Mouse (Mus musculus) midbrain, embryonic 15.5 days (tissue): ENCODE data around the gene Odc1. TPM values are rescaled to one million over a fixed set of nuclear protein-coding genes. Genes with fewer than 3 reads are reported as not detected.
A peak's percentile ranks its signal among the peaks of the same experiment; 100 is the strongest.

Experiments used
- ATAC-seq: fragments of 200-750 bp; cut with Nextera tagmentation; replicated peaks from 2 replicates; pipeline ENCODE4 v1.8.0; 2017; ENCODE audit warnings: moderate TSS enrichment
- H3K27ac ChIP-seq: fragments of 300-500 bp; sonication (generic); 2 replicates; pipeline ENCODE4 v1.5.1; 2015; ENCODE audit warnings: mild to moderate bottlenecking, inconsistent platforms
- H3K27me3 ChIP-seq: fragments of 300-500 bp; sonication (generic); replicated peaks from 2 replicates; pipeline ENCODE4 v1.6.1; 2015; ENCODE audit warnings: inconsistent platforms
- H3K36me3 ChIP-seq: fragments of 300-500 bp; sonication (generic); replicated peaks from 2 replicates; pipeline ENCODE4 v1.6.1; 2015; ENCODE audit warnings: inconsistent platforms
- H3K4me1 ChIP-seq: fragments of 300-500 bp; sonication (generic); 2 replicates; pipeline ENCODE4 v1.6.1; 2015; ENCODE audit warnings: inconsistent platforms
- H3K4me2 ChIP-seq: fragments of 300-500 bp; sonication (generic); 2 replicates; pipeline ENCODE4 v1.6.1; 2015; ENCODE audit warnings: inconsistent platforms, mild to moderate bottlenecking, moderate library complexity
- H3K4me3 ChIP-seq: fragments of 300-500 bp; sonication (generic); 2 replicates; pipeline ENCODE4 v1.5.1; 2015; ENCODE audit warnings: mild to moderate bottlenecking, inconsistent platforms
- H3K9ac ChIP-seq: fragments of 300-500 bp; sonication (generic); 2 replicates; pipeline ENCODE4 v1.6.1; 2015; ENCODE audit warnings: mild to moderate bottlenecking, inconsistent platforms
- H3K9me3 ChIP-seq: fragments of 300-500 bp; sonication (generic); 2 replicates; pipeline ENCODE4 v1.6.1; 2016; ENCODE audit warnings: inconsistent platforms
- WGBS: fragments of 180-500 bp; shearing (Covaris S2); methylation state at CpG from one replicate; pipeline ENCODE4 v1.1.7; 2015; ENCODE audit warnings: mixed read lengths; 5-methylcytosine and 5-hydroxymethylcytosine counted together
- polyA plus RNA-seq: library from polyadenylated mRNA; unstranded; fragments of >200 nt; fragmentation: Nextera tagmentation; extraction: Ambion mirVana; gene quantifications from 2 replicates; pipeline ENCODE4 v1.2.1, GENCODE M21; 2015

The Odc1 gene
- 138 and 148 TPM in 2 replicates for polyA plus RNA-seq

DNA sequence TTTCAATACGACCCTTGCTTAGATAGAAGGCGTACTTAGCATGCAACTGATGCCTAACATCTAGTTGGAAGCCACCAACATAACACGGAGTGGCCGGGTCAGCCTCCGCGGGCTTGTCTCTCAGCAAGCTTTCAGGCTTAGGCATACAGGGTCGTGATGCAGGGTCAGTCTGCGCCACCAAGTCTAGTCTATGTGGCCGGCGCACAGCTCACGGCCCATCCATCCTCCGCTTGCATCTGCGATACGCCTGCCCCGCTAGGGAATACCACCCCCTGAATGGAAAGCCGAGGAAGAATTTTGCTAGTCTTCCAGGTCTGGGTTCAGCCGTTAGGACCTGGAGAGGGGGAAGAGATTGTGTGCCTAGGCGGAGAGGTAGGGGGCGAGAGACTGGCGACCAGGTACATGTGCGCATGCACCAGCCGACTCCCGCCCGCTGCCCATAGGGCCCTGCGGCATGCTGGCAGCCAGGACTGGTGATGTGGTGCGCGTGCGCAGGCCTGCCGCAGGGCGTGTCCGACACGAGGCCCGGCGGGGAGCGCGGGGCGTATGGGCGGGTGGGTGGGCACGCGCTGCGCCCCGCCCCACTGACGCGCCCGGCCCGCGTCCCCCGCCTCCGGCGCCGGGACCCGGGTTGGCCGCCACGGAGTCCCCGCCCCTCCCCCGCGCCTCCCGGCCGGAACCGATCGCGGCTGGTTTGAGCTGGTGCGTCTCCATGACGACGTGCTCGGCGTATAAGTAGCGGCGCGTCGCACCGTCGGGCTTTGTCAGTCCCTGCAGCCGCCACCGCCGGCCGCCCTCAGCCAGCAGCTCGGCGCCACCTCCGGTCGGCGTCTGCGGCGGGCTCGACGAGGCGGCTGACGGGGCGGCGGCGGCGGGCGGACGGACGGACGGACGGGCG, at the start of gene Odc1:
Odc1 (plus strand) TSS at position 586 of the 898 bp plus-strand sequence.
- Histone ChIP-seq H3K4me2 (peak within 1 kb of the TSS; percentile 79), H3K36me3 (peaks cover 10% of the 10 kb centered on the region; the same call in 1 of the 2 replicates), H3K27me3 (no peaks in the 10 kb centered on the region), H3K27ac (peak within 1 kb of the TSS; percentile 91), H3K9me3 (no peaks in the 10 kb centered on the region), H3K9ac (peak within 1 kb of the TSS; percentile 79), H3K4me3 (peak within 1 kb of the TSS; percentile 64), H3K4me1 (peaks cover 25% of the 10 kb centered on the region)
- ATAC-seq: peak; percentile 97
- under 1% methylated on average over 94 of the region's 98 CpGs for WGBS

DNA sequence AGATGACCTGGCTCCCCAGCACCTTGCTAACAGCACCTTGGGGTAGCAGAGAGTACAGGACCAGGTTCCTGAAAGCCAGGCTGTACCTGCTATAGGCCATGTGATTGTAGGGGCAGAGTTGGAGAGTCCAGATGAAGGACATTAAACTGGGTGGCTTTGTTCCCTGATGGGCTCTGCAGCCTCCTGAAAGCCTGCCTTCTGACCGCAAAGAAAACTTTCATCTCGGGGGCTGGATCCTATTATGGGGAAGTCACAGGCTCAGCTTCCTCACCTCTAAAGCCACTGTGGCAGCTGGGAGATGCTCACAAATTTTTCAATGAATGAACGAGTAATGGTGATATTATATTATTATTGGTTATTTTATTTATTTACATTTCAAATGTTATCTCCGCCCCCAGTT, 49.8 kb upstream of the Odc1 start:
- Histone ChIP-seq H3K9ac (no peak overlapping the region), H3K4me2 (no peak overlapping the region), H3K27me3 (no peaks in the 10 kb centered on the region), H3K4me3 (no peak overlapping the region), H3K27ac (no peak overlapping the region), H3K4me1 (peaks cover 7% of the 10 kb centered on the region; the same call in 1 of the 2 replicates), H3K36me3 (no peaks in the 10 kb centered on the region), H3K9me3 (no peaks in the 10 kb centered on the region)
- 61% methylated on average over 4 of the region's 4 CpGs for WGBS
- ATAC-seq: no peak

DNA sequence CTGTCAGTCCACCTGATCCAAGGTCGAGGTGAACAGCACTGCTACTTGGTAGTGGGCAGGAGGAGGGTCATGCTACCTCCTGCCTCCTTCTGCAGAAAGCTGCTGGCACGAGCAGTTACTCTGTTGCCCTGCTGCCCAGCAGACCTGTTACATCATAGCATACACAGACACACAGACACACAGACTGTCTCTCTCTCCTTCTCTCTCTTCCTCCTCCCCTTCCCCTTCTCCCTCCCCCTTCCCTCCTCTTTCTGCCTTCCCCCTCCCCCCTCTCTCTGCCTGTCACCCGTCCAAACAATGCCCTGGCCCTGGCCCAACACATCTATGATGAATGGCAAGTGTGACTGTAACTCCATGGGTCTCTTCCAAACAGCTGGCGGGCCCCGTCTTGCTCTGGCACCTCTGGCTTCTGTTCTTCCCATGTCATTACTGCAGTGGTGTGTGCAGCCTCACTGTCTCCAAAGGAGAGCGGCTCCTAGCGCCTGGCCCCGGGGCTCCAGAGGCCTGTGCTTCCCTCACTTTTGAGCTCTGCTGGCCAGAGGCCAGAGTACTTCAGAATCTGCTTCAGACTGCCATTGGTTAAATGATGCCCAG, 48.6 kb upstream of the Odc1 start:
- no peaks in the 10 kb centered on the region for H3K36me3 ChIP-seq
- H3K27ac ChIP-seq: no peak overlapping the region
- no peaks in the 10 kb centered on the region for H3K9me3 ChIP-seq
- no peaks in the 10 kb centered on the region for H3K27me3 ChIP-seq
- ATAC-seq: peak; percentile 79
- H3K4me2 ChIP-seq: no peak overlapping the region
- peaks cover 7% of the 10 kb centered on the region; the same call in 1 of the 2 replicates for H3K4me1 ChIP-seq
- WGBS: 22% methylated on average over 8 of the region's 8 CpGs
- no peak overlapping the region for H3K9ac ChIP-seq
- no peak overlapping the region for H3K4me3 ChIP-seq

DNA sequence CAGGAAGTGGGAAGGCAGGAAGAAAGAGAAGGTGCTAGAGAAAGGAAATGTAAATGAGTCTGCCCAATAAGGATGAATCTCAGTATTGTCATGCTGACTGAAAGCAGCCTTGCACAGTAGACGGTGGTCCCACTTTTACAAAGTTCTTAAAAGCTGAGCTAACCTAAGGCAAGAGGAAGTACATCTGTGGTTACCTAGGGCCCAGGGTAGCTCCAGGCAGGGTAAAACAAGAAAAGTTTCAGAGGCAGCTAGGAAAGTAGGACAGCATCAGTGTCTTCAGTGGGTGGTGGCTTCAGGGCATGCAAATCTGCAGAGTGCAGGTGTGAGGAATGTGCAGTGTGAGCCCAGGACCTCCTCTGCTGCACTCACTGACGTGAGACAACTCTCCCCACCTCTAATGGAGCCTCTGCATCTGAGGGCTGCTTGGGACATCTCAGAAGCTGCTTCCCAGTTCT, 38.9 kb upstream of the Odc1 start:
- H3K4me3 ChIP-seq: no peak overlapping the region
- H3K9ac ChIP-seq: no peak overlapping the region
- H3K4me1 ChIP-seq: no peaks in the 10 kb centered on the region
- H3K27ac ChIP-seq: no peak overlapping the region
- peak; percentile 50 for ATAC-seq
- no peak overlapping the region for H3K4me2 ChIP-seq
- no peaks in the 10 kb centered on the region for H3K27me3 ChIP-seq
- no peaks in the 10 kb centered on the region for H3K9me3 ChIP-seq
- WGBS: 27% methylated on average over 2 of the region's 2 CpGs
- no peaks in the 10 kb centered on the region for H3K36me3 ChIP-seq

DNA sequence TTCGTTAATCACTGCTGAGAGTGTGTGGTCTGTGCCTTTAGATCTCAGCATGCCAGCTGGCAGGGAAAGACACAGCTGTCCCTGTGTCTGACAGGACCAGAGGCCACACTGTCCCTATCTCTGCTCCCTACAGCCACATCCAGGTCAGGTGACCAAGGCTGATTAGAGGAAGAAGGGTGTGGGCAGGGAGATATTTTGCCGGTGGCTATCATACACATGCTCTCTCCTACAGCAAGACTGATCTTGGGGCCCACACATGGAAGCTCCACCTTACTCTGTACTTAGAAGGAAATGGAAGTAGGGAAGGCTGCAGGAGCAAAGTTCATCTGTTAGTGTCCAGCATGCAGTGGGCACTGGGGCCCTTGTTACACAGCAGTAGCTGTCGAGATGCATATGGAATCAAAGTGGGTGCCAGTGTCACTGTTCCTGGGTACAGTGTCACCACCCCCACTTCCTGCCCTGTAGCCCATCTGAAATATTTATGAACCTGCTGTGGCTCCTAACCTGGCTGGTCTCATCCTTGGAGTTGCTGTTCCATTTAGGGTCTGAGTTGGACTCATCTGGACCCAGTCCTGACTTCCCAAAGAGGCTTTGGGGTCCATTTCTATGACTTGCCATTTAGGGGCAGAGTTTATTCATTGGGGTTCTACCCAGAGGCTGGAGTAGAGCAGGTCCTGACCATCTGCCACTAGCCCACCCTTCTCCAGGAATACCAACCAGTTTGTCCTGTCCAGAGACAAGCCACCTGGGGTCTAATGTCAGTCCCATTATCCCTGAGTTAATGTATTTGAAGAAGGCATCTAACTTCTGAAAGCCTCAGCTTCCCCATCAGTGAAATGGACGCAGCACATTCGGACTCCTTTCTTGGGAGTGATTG, 38.2 kb upstream of the Odc1 start:
- Histone ChIP-seq H3K36me3 (no peaks in the 10 kb centered on the region), H3K27me3 (no peaks in the 10 kb centered on the region), H3K9me3 (no peaks in the 10 kb centered on the region), H3K4me1 (no peaks in the 10 kb centered on the region), H3K27ac (no peak overlapping the region), H3K4me2 (no peak overlapping the region), H3K4me3 (no peak overlapping the region), H3K9ac (no peak overlapping the region)
- 62% methylated on average over 5 of the region's 5 CpGs for WGBS
- peak; percentile 48 for ATAC-seq

DNA sequence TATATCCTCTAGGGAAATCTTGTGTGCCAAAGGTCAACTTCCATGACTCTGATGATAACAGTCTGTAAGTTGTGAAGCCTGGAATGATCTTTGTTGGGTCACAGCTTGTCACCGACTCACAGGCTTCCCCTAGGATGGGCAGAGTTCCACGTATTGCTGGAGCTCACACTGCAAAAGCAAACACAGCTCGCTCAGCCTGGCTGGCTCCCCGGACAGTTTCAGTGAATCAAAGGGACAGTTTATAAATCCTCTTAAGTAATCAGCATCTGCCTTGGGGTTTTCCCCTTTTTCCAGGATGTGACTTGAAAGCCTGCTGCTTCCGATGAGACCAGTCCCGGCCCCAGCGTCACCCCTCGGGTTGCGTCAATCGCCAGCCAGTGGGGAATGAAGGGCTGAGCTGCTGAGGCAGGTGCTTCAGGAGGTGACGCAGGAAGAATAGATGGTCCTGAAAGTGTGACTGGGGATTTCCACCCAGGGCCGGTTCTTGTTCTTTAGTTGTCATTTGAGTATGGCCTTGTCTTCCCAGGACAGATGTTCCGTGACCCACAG, 37.5 kb upstream of the Odc1 start:
- Histone ChIP-seq H3K9me3 (no peaks in the 10 kb centered on the region), H3K27ac (no peak overlapping the region), H3K4me1 (no peaks in the 10 kb centered on the region), H3K36me3 (no peaks in the 10 kb centered on the region), H3K27me3 (no peaks in the 10 kb centered on the region), H3K4me2 (no peak overlapping the region), H3K9ac (no peak overlapping the region), H3K4me3 (no peak overlapping the region)
- ATAC-seq: 0 out of 2 replicates have a peak, but pooled peaks have one; percentile 17
- WGBS: 47% methylated on average over 13 of the region's 13 CpGs

DNA sequence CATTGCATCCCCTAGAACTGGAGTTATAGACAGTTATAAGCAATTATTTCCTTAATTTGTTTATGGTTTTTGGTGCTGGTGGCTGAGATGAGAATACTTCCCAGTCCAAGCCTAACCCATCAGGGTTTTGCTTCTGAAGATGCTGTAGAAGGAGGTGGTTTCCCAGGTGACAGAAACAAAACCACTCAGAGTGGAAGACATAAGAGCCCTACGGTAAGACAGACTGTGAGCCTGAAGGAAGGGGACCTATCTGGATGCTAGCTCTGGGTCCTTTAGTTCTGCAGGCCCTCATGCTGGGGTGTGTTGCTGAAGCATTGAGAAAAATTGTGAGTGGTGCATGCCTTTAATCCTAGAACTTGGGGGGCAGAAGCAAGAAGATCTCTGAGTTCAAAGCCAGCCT, 35.3 kb upstream of the Odc1 start:
- H3K9me3 ChIP-seq: no peaks in the 10 kb centered on the region
- H3K36me3 ChIP-seq: no peaks in the 10 kb centered on the region
- ATAC-seq: no peak
- H3K4me3 ChIP-seq: no peak overlapping the region
- no peak overlapping the region for H3K9ac ChIP-seq
- WGBS: 91% methylated on average over 1 of the region's 1 CpGs
- H3K27ac ChIP-seq: no peak overlapping the region
- no peaks in the 10 kb centered on the region for H3K4me1 ChIP-seq
- no peaks in the 10 kb centered on the region for H3K27me3 ChIP-seq
- no peak overlapping the region for H3K4me2 ChIP-seq

DNA sequence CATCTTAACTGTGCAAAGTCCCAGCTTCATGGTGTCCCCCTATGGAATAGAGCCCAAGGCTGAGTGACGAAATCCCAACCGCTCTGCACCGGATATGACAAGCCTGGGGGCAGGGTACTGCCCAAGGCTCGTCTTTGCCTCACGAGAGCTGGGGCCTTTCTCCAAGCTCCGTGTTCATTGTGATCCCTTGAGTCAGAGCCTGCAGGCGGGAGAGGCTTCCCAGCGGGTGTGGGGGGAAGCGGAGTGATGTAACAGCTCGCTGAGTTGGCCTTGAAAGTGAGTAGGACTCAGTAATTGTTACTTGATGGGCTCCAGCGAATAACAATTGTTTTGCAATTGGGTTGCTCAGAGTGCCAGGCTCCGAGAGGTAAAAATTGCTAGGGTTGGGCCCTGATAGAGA, 34.4 kb upstream of the Odc1 start:
- H3K4me3 ChIP-seq: no peak overlapping the region
- no peaks in the 10 kb centered on the region for H3K9me3 ChIP-seq
- no peak overlapping the region for H3K4me2 ChIP-seq
- H3K27ac ChIP-seq: no peak overlapping the region
- no peaks in the 10 kb centered on the region for H3K27me3 ChIP-seq
- 33% methylated on average over 12 of the region's 12 CpGs for WGBS
- ATAC-seq: no peak
- H3K4me1 ChIP-seq: no peaks in the 10 kb centered on the region
- H3K9ac ChIP-seq: no peak overlapping the region
- no peaks in the 10 kb centered on the region for H3K36me3 ChIP-seq

DNA sequence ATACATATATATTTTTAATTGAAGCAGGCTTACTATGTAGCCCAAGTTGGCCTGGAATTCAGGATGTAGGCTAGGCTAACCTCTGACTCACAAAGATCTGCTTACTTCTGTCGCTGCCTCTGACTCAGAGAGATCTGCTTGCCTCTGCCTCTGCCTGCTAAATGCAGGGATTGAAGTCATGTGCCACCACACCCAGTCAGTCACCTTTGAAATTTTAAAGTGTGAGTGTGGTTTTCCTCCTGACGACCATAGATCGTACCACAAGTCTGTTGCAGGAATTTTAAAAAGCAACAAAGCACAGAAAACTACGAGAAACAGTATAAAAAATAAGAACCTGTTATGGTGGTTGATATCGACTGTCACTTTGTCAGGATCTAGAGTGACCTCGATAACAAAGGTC, 33.6 kb upstream of the Odc1 start:
- Histone ChIP-seq H3K4me2 (no peak overlapping the region), H3K36me3 (no peaks in the 10 kb centered on the region), H3K9ac (no peak overlapping the region), H3K4me3 (no peak overlapping the region), H3K4me1 (no peaks in the 10 kb centered on the region), H3K9me3 (no peaks in the 10 kb centered on the region), H3K27me3 (no peaks in the 10 kb centered on the region), H3K27ac (no peak overlapping the region)
- ATAC-seq: no peak
- 92% methylated on average over 6 of the region's 6 CpGs for WGBS

DNA sequence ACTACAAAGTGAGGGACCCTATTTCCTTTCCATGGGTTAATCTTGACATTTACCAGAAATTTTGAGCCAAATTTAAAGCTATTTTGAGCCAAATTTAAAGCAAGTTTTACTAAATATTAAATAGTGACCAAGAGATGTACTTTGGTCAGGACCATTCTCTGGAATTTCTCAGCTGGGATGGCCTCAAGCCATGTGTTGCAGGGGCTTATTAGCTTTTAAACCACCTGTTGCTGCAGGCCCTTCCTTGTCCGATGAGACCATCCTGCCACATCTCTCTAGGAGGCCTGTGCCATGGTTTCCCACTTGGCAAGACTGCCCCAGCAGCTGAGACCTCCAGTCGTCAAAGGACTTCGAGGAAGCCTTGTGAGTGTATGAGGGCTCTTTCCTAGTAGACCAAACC, 15.4 kb upstream of the Odc1 start:
- H3K9me3 ChIP-seq: no peaks in the 10 kb centered on the region
- no peak overlapping the region for H3K4me3 ChIP-seq
- H3K9ac ChIP-seq: no peak overlapping the region
- no peak overlapping the region for H3K27ac ChIP-seq
- 90% methylated on average over 3 of the region's 3 CpGs for WGBS
- no peaks in the 10 kb centered on the region for H3K4me1 ChIP-seq
- H3K4me2 ChIP-seq: no peak overlapping the region
- H3K36me3 ChIP-seq: no peaks in the 10 kb centered on the region
- H3K27me3 ChIP-seq: no peaks in the 10 kb centered on the region
- ATAC-seq: no peak

DNA sequence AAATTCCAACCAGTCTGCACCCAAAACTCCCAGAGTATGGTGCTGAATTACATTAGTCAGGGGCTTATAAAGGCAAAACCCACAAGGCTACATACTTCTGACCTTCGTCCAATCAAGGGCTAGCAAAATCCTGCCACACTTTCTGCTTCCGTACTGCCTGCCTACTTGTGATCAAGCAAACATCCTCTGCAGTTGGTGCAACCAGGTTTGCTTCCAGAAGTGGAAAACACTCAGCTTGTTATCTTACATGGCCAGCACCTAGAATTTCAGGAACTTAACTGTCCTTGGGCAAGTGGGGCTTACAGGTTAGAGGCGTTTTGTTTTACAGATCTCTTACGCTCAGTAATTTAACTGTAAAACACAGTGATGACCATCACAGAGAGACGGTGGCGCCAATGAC, 14.9 kb upstream of the Odc1 start:
- Histone ChIP-seq H3K9me3 (no peaks in the 10 kb centered on the region), H3K4me3 (no peak overlapping the region), H3K27ac (no peak overlapping the region), H3K27me3 (no peaks in the 10 kb centered on the region), H3K9ac (no peak overlapping the region), H3K36me3 (no peaks in the 10 kb centered on the region), H3K4me1 (no peaks in the 10 kb centered on the region), H3K4me2 (no peak overlapping the region)
- 87% methylated on average over 6 of the region's 6 CpGs for WGBS
- ATAC-seq: no peak

DNA sequence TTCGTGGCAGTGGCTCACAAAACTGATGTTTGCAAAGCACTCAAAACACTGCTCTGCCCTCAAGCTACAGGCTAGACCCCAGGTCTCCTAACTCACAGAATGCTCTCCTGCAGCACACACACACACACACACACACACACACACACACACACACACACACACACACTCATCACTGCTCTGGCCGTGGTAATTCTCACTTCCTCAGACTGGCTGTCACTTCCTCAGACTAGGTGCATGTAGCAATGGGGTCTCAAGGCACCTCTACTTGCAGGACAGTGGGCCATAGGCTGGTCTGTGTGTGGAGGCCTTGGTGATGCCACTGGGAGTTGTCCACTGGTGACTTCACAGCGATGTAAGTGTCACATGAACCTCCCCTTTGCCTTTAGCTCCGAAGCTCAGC, 13.8 kb upstream of the Odc1 start:
- ATAC-seq: no peak
- no peaks in the 10 kb centered on the region for H3K27me3 ChIP-seq
- H3K4me1 ChIP-seq: no peaks in the 10 kb centered on the region
- H3K9me3 ChIP-seq: no peaks in the 10 kb centered on the region
- H3K4me2 ChIP-seq: no peak overlapping the region
- no peaks in the 10 kb centered on the region for H3K36me3 ChIP-seq
- no peak overlapping the region for H3K9ac ChIP-seq
- WGBS: 82% methylated on average over 4 of the region's 4 CpGs
- no peak overlapping the region for H3K4me3 ChIP-seq
- no peak overlapping the region for H3K27ac ChIP-seq
